Mouse (Mus musculus) embryonic facial prominence, embryonic 12.5 days (tissue): ENCODE results near the gene Grin2b. TPM values are rescaled to one million over a fixed set of nuclear protein-coding genes. Genes with fewer than 3 reads are reported as not detected.

ENCODE experiments used
- ATAC-seq: fragments of 200-750 bp; cut with Nextera tagmentation; 2 replicates; pipeline ENCODE4 v1.8.0; 2017; ENCODE audit not compliant: insufficient number of reproducible peaks, insufficient read depth, low FRiP score, low TSS enrichment
- H3K27ac ChIP-seq: fragments of 300-500 bp; sonication (generic); 2 replicates; pipeline ENCODE4 v1.5.1; 2016; ENCODE audit warnings: mild to moderate bottlenecking
- H3K27me3 ChIP-seq: fragments of 300-500 bp; sonication (generic); 2 replicates; pipeline ENCODE4 v1.6.1; 2016; ENCODE audit warnings: mild to moderate bottlenecking, moderate library complexity
- H3K36me3 ChIP-seq: fragments of 300-500 bp; sonication (generic); 2 replicates; pipeline ENCODE4 v1.6.1; 2016; ENCODE audit warnings: mild to moderate bottlenecking
- H3K4me1 ChIP-seq: fragments of 300-500 bp; sonication (generic); 2 replicates; pipeline ENCODE4 v1.6.1; 2016
- H3K4me2 ChIP-seq: fragments of 300-500 bp; sonication (generic); replicated peaks from 2 replicates; pipeline ENCODE4 v1.6.1; 2016; ENCODE audit warnings: mild to moderate bottlenecking, moderate library complexity
- H3K4me3 ChIP-seq: fragments of 300-500 bp; sonication (generic); 2 replicates; pipeline ENCODE4 v1.5.1; 2016; ENCODE audit warnings: mild to moderate bottlenecking
- H3K9ac ChIP-seq: fragments of 300-500 bp; sonication (generic); 2 replicates; pipeline ENCODE4 v1.6.1; 2016; ENCODE audit warnings: mild to moderate bottlenecking, moderate library complexity
- H3K9me3 ChIP-seq: fragments of 300-500 bp; sonication (generic); 2 replicates; pipeline ENCODE4 v1.6.1; 2016; ENCODE audit warnings: mild to moderate bottlenecking, moderate library complexity
- WGBS: fragments of 180-500 bp; shearing (Covaris S2); methylation state at CpG from one replicate; pipeline ENCODE4 v1.1.7; 2016; 5-methylcytosine and 5-hydroxymethylcytosine counted together
- polyA plus RNA-seq: library from polyadenylated mRNA; unstranded; fragments of >200 nt; fragmentation: Nextera tagmentation; extraction: Ambion mirVana; gene quantifications from 2 replicates; pipeline ENCODE4 v1.2.1, GENCODE M21; 2016

Gene Grin2b
- polyA plus RNA-seq, 1 experiment from 2014 or later = 2.7 TPM

DNA sequence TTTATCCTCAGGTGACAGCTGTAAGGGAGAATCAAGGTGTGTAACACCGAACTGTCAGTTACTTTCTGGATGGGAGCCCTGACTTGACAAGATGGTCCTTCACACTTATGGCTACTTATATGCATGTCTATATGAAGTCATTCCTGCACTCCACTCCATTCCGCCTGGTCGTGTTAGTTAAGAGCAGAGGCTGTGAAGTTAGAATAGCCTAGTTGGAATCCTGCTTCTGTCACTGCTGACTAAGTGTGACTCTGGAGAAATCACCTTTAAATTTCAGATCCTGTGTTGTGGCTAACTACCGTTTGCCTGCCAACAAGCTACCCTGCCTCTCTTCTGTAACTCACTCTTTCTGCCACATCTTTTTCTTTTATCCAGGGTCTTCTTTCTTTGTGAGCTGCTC, 381.9 kb downstream of the Grin2b start:
- H3K27ac ChIP-seq = no peak overlapping the region
- WGBS = 91% methylated on average over 4 of the region's 4 CpGs
- H3K4me2 ChIP-seq = no peak overlapping the region
- H3K36me3 ChIP-seq = no peaks in the 10 kb centered on the region
- H3K4me3 ChIP-seq = no peak overlapping the region
- H3K9ac ChIP-seq = no peak overlapping the region
- ATAC-seq = no peak
- no peaks in the 10 kb centered on the region for H3K9me3 ChIP-seq
- H3K4me1 ChIP-seq = no peaks in the 10 kb centered on the region
- no peaks in the 10 kb centered on the region for H3K27me3 ChIP-seq

DNA sequence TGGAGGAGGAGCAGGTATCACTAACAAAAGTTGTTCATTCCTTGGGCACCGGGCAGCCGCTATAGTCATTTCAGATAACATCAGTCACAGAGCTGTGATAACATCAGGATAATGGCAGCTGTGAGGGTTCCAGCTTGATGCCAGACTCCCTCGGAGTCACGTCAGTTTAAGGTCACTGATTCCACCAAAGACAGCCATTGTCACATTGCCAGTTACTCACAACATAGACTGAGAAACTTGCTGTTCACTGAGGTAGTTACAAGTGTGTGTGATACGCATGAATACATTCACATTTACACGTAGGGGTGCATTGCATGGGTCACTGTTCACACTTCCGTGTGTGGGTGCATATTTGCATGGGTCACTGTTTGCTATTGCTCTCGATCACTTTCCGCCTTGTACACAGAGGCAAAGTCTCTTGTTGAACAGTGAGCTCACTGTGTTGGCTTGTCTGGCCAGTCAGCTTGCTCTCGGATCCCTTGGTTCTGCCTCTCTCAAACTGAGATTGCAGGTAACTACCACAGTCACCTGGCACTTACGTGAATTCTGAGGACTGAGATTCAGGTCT, 383.6 kb downstream of the Grin2b start:
- WGBS = 82% methylated on average over 11 of the region's 11 CpGs
- Histone ChIP-seq H3K4me2 (no peak overlapping the region), H3K9me3 (no peaks in the 10 kb centered on the region), H3K27me3 (no peaks in the 10 kb centered on the region), H3K4me3 (no peak overlapping the region), H3K4me1 (no peaks in the 10 kb centered on the region), H3K9ac (no peak overlapping the region), H3K36me3 (no peaks in the 10 kb centered on the region), H3K27ac (no peak overlapping the region)
- ATAC-seq = no peak

DNA sequence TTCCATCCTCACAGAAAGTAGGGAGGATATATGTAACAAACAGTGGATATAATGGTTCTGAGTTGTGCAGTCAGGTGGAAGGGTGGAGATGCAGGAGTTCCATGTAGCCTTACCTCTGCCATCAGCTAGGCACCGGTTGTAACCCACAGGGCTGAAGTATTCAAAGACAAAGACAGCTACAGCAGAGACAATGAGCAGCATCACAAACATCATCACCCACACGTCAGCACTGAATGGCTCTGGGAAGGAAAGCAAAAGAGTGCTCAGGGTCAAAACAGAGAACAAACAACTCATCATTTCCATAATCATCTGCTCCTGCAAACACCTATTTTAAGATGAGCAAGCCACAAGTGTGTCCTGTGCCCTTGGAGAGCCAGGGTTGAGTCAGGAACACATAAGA, 398.6 kb downstream of the Grin2b start:
- no peak overlapping the region for H3K4me2 ChIP-seq
- no peaks in the 10 kb centered on the region for H3K9me3 ChIP-seq
- no peak overlapping the region for H3K4me3 ChIP-seq
- no peak for ATAC-seq
- no peak overlapping the region for H3K9ac ChIP-seq
- no peaks in the 10 kb centered on the region for H3K36me3 ChIP-seq
- H3K27ac ChIP-seq = no peak overlapping the region
- no peaks in the 10 kb centered on the region for H3K27me3 ChIP-seq
- WGBS = 84% methylated on average over 2 of the region's 2 CpGs
- H3K4me1 ChIP-seq = no peaks in the 10 kb centered on the region

DNA sequence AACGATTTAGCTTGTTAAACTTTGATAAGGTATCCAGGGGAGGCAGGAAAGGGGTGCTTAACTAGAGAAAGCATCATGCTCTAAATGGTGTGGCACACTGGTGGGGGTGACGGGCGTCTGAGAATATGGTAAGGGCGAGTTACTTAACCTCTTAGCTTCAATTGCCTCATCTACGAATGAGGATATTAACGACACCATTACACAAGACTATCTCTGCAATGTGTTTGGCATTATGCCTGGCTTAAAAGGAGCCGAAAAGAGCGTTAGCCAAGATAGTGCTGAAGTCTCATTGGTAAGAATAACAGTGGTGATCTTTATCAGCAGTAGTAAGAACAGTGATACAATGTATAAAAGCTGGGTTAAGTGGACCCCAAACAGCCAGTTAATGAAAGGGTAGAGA, 405.7 kb downstream of the Grin2b start:
- Histone ChIP-seq H3K9me3 (no peaks in the 10 kb centered on the region), H3K4me1 (no peaks in the 10 kb centered on the region), H3K4me2 (no peak overlapping the region), H3K36me3 (no peaks in the 10 kb centered on the region), H3K27ac (no peak overlapping the region), H3K4me3 (no peak overlapping the region), H3K9ac (no peak overlapping the region), H3K27me3 (no peaks in the 10 kb centered on the region)
- no peak for ATAC-seq
- 79% methylated on average over 8 of the region's 8 CpGs for WGBS

DNA sequence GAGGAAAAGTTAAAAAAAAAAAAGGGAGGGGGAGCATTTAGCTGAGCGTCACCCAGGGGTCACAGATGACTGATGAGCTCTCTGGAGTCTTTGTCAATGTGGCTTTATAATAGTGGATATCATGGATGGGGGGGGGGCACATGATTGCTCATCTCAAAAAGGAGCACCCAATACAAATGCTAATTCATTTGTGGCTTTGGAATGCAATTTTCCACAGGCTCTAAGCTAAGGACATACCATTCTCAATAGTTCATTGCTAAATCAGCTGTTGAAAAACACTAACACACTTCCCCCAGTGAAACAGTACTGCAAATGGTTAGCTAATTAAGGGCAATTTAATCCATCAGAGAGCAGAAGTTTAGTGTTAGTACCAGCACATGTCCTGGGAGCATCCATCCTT, 414.6 kb downstream of the Grin2b start:
- no peaks in the 10 kb centered on the region for H3K9me3 ChIP-seq
- no peaks in the 10 kb centered on the region for H3K27me3 ChIP-seq
- H3K36me3 ChIP-seq = no peaks in the 10 kb centered on the region
- no peaks in the 10 kb centered on the region for H3K4me1 ChIP-seq
- H3K4me3 ChIP-seq = no peak overlapping the region
- no peak overlapping the region for H3K27ac ChIP-seq
- H3K4me2 ChIP-seq = no peak overlapping the region
- no peak for ATAC-seq
- no peak overlapping the region for H3K9ac ChIP-seq
- WGBS = 68% methylated on average over 1 of the region's 1 CpGs

DNA sequence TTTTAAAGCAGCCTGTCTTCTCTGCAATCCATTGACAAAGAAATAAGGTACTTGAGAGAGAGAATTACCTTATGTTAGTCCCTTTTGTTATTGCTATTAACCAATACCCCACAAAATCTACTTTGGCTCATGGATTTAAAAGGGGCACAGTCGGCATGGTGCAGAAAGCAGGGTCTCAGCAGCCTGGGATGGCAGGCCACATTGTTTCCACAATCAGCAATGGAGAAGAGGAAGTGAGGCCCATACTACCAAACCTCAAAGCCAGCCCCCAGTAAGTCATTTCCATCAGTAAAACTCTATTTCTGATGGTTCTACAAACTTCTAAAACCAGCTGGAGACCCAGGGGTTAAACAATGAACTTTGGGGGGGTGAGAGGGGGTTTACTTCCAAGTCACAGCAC, 417.2 kb downstream of the Grin2b start:
- Histone ChIP-seq H3K9ac (no peak overlapping the region), H3K27ac (no peak overlapping the region), H3K9me3 (no peaks in the 10 kb centered on the region), H3K4me2 (no peak overlapping the region), H3K36me3 (no peaks in the 10 kb centered on the region), H3K27me3 (no peaks in the 10 kb centered on the region), H3K4me1 (no peaks in the 10 kb centered on the region), H3K4me3 (no peak overlapping the region)
- ATAC-seq = no peak
- 65% methylated on average over 1 of the region's 1 CpGs for WGBS

DNA sequence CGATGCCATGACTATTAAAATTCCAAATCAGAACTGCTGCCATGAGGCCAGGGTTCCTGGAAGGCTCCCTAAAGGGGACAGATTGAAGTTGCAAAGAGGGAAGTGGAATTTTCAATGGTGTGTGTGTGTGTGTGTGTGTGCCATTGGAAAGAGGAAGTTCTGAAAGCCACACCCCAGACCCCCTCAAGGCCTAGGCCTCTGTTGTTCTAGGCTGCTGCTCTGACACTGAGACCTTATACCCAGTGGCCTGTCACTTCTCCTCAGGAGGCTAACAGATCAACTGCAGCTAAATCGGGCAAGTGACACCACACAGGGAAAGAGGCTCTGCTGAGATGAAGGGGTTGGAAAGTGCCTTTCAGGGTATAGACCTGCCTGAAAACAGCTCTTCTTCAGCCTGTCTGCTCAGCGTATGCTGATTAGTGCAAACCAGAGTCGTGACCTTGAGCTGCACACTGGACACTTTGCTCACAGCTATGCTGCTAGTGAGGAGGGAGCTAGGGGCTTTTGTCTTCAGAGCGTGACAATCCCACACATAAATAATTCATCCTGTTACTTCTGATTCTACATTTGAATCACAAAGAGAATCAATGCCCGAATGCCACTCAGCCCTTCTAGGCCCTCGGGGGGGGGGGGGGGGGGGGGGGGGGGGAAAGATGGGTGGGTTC, 424.8 kb downstream of the Grin2b start:
- Histone ChIP-seq H3K27ac (no peak overlapping the region), H3K4me1 (no peaks in the 10 kb centered on the region), H3K4me3 (no peak overlapping the region), H3K4me2 (no peak overlapping the region), H3K36me3 (no peaks in the 10 kb centered on the region), H3K9ac (no peak overlapping the region), H3K27me3 (no peaks in the 10 kb centered on the region), H3K9me3 (no peaks in the 10 kb centered on the region)
- no peak for ATAC-seq
- WGBS = 81% methylated on average over 6 of the region's 7 CpGs

DNA sequence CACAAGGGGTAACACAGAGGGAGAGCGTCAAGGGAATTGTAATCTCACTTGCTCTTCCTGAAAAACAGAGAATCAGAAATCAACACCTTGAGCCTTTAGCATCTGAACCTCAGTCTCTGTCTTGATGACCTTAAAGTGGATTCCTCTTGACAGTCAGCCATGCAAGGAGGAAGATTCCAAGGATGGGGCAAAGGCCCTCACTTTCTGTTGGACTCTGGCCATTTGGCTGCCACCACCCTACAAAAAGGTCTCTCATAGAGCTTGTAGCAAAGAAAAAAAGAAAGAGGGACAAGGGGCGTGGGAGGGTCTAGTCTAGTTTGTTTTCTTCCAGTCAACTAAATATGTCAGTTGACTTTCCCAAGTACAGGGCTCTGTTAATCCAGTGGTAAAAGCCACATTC, 427.7 kb downstream of the Grin2b start:
- no peak for ATAC-seq
- Histone ChIP-seq H3K4me1 (no peaks in the 10 kb centered on the region), H3K4me3 (no peak overlapping the region), H3K36me3 (no peaks in the 10 kb centered on the region), H3K9me3 (no peaks in the 10 kb centered on the region), H3K4me2 (no peak overlapping the region), H3K27me3 (no peaks in the 10 kb centered on the region), H3K9ac (no peak overlapping the region), H3K27ac (no peak overlapping the region)
- WGBS = 82% methylated on average over 2 of the region's 2 CpGs

DNA sequence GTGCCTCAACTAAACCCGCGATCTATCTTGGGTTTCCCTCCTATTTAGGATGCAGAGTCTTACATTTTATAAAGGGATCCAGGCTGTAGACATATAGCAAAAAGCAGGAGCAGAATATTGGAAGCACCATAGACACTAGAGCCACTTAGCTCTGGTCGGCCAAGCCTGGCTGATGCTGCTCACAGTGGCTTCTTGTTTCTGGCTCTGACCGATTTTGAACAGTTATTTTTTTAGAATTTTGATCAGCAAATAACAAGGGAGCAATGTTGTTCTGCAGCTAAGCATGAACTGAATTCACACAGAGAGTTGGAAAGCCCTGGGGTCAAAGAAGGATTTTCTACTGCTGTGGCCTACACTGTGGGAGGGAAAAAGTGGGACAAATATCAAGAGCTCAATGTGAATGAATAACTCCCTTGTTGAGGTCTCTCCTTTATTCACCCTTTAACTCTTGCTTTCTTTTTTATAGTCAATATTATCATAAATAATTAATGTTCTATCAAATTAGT, 439.0 kb downstream of the Grin2b start:
- WGBS = 79% methylated on average over 4 of the region's 4 CpGs
- no peak for ATAC-seq
- Histone ChIP-seq H3K9ac (no peak overlapping the region), H3K36me3 (no peaks in the 10 kb centered on the region), H3K4me2 (no peak overlapping the region), H3K4me1 (no peaks in the 10 kb centered on the region), H3K4me3 (no peak overlapping the region), H3K27me3 (no peaks in the 10 kb centered on the region), H3K27ac (no peak overlapping the region), H3K9me3 (no peaks in the 10 kb centered on the region)

DNA sequence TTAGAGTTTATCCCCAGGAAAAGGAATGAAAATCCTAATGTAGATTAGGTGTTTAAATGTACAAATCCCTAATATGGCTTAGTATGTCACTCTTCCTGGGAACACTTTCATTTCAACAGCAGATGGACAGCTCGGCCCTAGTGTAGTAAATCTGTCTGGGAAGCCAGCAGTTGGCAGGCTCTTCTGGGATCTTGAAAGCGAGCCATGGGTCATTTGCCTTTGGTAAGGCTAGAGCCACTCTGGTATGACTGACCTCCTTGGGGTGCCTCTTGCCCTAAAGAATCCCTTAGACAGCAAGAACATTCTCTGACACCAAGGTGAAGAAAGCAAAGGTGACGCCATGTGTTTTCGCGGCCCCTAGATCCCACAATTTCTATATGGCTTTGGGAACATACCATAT, 446.2 kb downstream of the Grin2b start:
- Histone ChIP-seq H3K9ac (no peak overlapping the region), H3K4me3 (no peak overlapping the region), H3K27me3 (no peaks in the 10 kb centered on the region), H3K36me3 (no peaks in the 10 kb centered on the region), H3K4me2 (no peak overlapping the region), H3K27ac (no peak overlapping the region), H3K9me3 (no peaks in the 10 kb centered on the region), H3K4me1 (no peaks in the 10 kb centered on the region)
- no peak for ATAC-seq
- 93% methylated on average over 5 of the region's 5 CpGs for WGBS

DNA sequence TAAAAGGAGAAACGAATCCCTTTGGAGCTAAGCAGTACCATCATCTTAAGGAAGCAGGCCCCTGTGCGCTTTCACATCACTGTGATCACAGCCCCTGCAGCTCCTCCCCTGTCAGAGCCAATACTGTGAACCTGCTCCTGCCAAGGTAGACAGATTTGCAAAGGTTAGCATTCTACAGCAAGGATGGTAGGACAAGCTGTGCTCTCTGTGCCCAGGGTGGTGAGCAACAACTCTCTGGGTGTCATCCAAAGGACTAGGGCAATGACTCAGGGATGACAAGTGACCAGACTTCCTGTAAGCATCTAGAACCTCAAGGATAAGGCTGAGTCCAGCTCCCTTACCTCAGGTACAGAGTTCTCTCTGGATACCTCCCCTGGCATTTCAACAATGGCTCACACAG, 451.6 kb downstream of the Grin2b start:
- Histone ChIP-seq H3K4me3 (no peak overlapping the region), H3K4me2 (no peak overlapping the region), H3K4me1 (no peaks in the 10 kb centered on the region), H3K27ac (no peak overlapping the region), H3K27me3 (no peaks in the 10 kb centered on the region), H3K9me3 (no peaks in the 10 kb centered on the region), H3K9ac (no peak overlapping the region), H3K36me3 (no peaks in the 10 kb centered on the region)
- 91% methylated on average over 2 of the region's 2 CpGs for WGBS
- ATAC-seq = no peak

DNA sequence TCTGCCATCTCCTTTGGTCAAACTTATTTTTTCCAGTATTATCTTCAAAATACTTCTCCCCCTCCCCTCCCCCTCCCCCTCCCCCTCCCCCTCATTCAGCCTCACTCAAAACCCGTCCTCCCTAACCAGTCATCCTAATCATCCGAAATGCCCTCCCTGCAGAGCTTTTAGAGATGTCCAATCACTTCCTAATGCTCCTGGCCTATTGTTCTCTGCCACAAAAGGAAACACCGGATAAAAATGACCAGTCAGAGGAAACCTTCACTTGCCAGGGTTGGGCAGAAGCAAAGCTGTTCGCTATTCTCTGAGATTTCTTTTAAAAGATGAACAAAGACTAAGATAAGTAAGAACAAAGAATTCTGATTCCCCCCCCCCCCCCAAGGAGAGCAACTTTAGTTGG, 458.4 kb downstream of the Grin2b start:
- no peak for ATAC-seq
- WGBS = 64% methylated on average over 4 of the region's 4 CpGs

More for the DNA sequence above, 458.4 kb downstream of the Grin2b start:
- no peaks in the 10 kb centered on the region for H3K36me3 ChIP-seq
- no peak overlapping the region for H3K4me2 ChIP-seq
- H3K9ac ChIP-seq = no peak overlapping the region
- H3K27me3 ChIP-seq = no peaks in the 10 kb centered on the region
- no peak overlapping the region for H3K27ac ChIP-seq
- no peak overlapping the region for H3K4me3 ChIP-seq
- no peaks in the 10 kb centered on the region for H3K9me3 ChIP-seq
- no peaks in the 10 kb centered on the region for H3K4me1 ChIP-seq
